Mouse (Mus musculus) cerebellum, adult 8-10 months (tissue): ENCODE results near the gene Agl.

Experiments used
- DNase-seq: peaks from one replicate; pipeline ENCODE4 v3.0.0; 2022

The Agl gene

GRCm38 (mm10) chr3:116740963-116741362 is 67.0 kb downstream of the Agl start:
- no peak for DNase-seq

GRCm38 (mm10) chr3:116740106-116740505 is 67.9 kb downstream of the Agl start:
- no peak for DNase-seq

- no peak for DNase-seq
These were observed 70.6 kb downstream of the Agl start for GRCm38 (mm10) chr3:116737326-116737731.

GRCm38 (mm10) chr3:116729483-116730174 is 78.3 kb downstream of the Agl start:
- DNase-seq = no peak

GRCm38 (mm10) chr3:116726807-116727206 is 81.2 kb downstream of the Agl start:
- no peak for DNase-seq

GRCm38 (mm10) chr3:116723496-116724481 is 84.2 kb downstream of the Agl start:
- no peak for DNase-seq

- DNase-seq = no peak
These were observed 85.0 kb downstream of the Agl start for GRCm38 (mm10) chr3:116722980-116723379.

- no peak for DNase-seq
These were observed 89.0 kb downstream of the Agl start for GRCm38 (mm10) chr3:116718951-116719350.

- DNase-seq = no peak
These were observed 94.9 kb downstream of the Agl start for GRCm38 (mm10) chr3:116713031-116713430.

GRCm38 (mm10) chr3:116712436-116712881 is 95.5 kb downstream of the Agl start, which contains the start of gene Slc35a3:
Gene Slc35a3 (minus strand): TSS chr3:116712831.
- no peak for DNase-seq

GRCm38 (mm10) chr3:116711624-116712435 is 96.1 kb downstream of the Agl start:
- peak; percentile 84 for DNase-seq

GRCm38 (mm10) chr3:116710941-116711340 is 97.0 kb downstream of the Agl start:
- DNase-seq = no peak

- no peak for DNase-seq
These were observed 102.2 kb downstream of the Agl start for GRCm38 (mm10) chr3:116705637-116706204.

GRCm38 (mm10) chr3:116703835-116704234 is 104.1 kb downstream of the Agl start:
- no peak for DNase-seq

- no peak for DNase-seq
These were observed 105.2 kb downstream of the Agl start for GRCm38 (mm10) chr3:116702647-116703272.

- no peak for DNase-seq
These were observed 106.4 kb downstream of the Agl start for GRCm38 (mm10) chr3:116701601-116702000.

GRCm38 (mm10) chr3:116698786-116699185 is 109.2 kb downstream of the Agl start:
- no peak for DNase-seq

GRCm38 (mm10) chr3:116695666-116695985 is 112.3 kb downstream of the Agl start:
- DNase-seq = no peak

- DNase-seq = no peak
These were observed 112.9 kb downstream of the Agl start for GRCm38 (mm10) chr3:116694955-116695665.

GRCm38 (mm10) chr3:116694312-116694711 is 113.7 kb downstream of the Agl start:
- no peak for DNase-seq
